Mouse (Mus musculus) kidney, postnatal 0 days (tissue): ENCODE results near the gene Pih1d1. TPM values are rescaled to one million over a fixed set of nuclear protein-coding genes. Genes with fewer than 3 reads are reported as not detected.

Experiments used
- ATAC-seq: fragments of 200-750 bp; cut with Nextera tagmentation; replicated peaks from 2 replicates; pipeline ENCODE4 v1.8.0; 2017; ENCODE audit warnings: low read depth, moderate number of reproducible peaks, moderate TSS enrichment, moderate library complexity; ENCODE audit not compliant: low FRiP score
- DNase-seq: peaks from one replicate; pipeline ENCODE4 v3.0.0-alpha.2; 2016; ENCODE audit warnings: low spot score
- H3K27ac ChIP-seq: fragments of 300-500 bp; sonication (generic); 2 replicates; pipeline ENCODE4 v1.5.1; 2014; ENCODE audit warnings: mild to moderate bottlenecking
- H3K27me3 ChIP-seq: fragments of 300-500 bp; sonication (generic); 2 replicates; pipeline ENCODE4 v1.6.1; 2014; ENCODE audit warnings: low read length, mixed read lengths; ENCODE audit not compliant: insufficient read depth
- H3K36me3 ChIP-seq: fragments of 300-500 bp; sonication (generic); 2 replicates; pipeline ENCODE4 v1.6.1; 2014; ENCODE audit warnings: low read length, mixed read lengths; ENCODE audit not compliant: insufficient read depth
- H3K4me1 ChIP-seq: fragments of 300-500 bp; sonication (generic); replicated peaks from 2 replicates; pipeline ENCODE4 v1.6.1; 2014; ENCODE audit warnings: antibody characterized with exemption, low read length, mixed read lengths; ENCODE audit not compliant: insufficient read depth
- H3K4me2 ChIP-seq: fragments of 300-500 bp; sonication (generic); 2 replicates; pipeline ENCODE4 v1.6.1; 2014; ENCODE audit warnings: mild to moderate bottlenecking, low read length, moderate library complexity, mixed read lengths
- H3K4me3 ChIP-seq: fragments of 300-500 bp; sonication (generic); replicated peaks from 2 replicates; pipeline ENCODE4 v1.5.1; 2014; ENCODE audit warnings: low read depth, low read length
- H3K9ac ChIP-seq: fragments of 300-500 bp; sonication (generic); 2 replicates; pipeline ENCODE4 v1.6.1; 2014; ENCODE audit warnings: low read depth, low read length
- H3K9me3 ChIP-seq: fragments of 300-500 bp; sonication (generic); replicated peaks from 2 replicates; pipeline ENCODE4 v1.6.1; 2016; ENCODE audit warnings: low read length, inconsistent platforms, mixed read lengths
- CTCF ChIP-seq: IDR thresholded peaks from 2 replicates; pipeline ENCODE4 v1.5.1; 2016; ENCODE audit warnings: antibody characterized with exemption, low read depth, mild to moderate bottlenecking, moderate library complexity
- WGBS: fragments of 180-500 bp; shearing (Covaris S2); extraction: QIAGEN DNeasy Blood & Tissue Kit; methylation state at CpG from one replicate; pipeline ENCODE4 v1.1.7; 2014; 5-methylcytosine and 5-hydroxymethylcytosine counted together
- polyA plus RNA-seq: library from polyadenylated mRNA; unstranded; fragments of >200 nt; fragmentation: Nextera tagmentation; extraction: Ambion mirVana; gene quantifications from 2 replicates; pipeline ENCODE4 v1.2.1, GENCODE M21; 2015

The Pih1d1 gene
- polyA plus RNA-seq, 1 experiment from 2014 or later: 81.3 TPM

DNA sequence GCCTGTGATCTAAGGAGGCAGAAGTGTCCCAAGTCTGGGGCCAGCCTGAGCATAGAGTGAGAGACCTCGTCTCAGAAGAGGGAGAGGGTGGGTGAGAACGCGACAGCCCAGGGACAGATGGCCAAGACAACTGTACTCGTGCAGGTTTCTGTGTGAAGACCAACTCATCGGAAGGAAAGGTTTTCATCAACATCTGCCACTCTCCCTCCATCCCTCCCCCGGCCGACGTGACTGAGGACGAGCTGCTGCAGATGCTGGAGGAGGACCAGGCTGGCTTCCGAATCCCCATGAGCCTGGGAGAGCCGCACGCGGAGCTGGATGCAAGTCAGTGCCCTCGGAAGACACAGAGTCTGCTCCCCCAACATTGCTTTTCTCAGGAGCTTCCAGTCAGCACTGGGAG, 3.4 kb downstream of the Pih1d1 start:
- TF ChIP-seq CTCF: no peak
- no peaks in the 10 kb centered on the region; the same call in 1 of the 2 replicates for H3K4me1 ChIP-seq
- H3K27ac ChIP-seq: no peak overlapping the region
- no peak overlapping the region for H3K4me2 ChIP-seq
- no peaks in the 10 kb centered on the region for H3K9me3 ChIP-seq
- H3K9ac ChIP-seq: no peak overlapping the region
- H3K4me3 ChIP-seq: no peak overlapping the region
- H3K36me3 ChIP-seq: peaks cover 13% of the 10 kb centered on the region; the same call in 1 of the 2 replicates
- H3K27me3 ChIP-seq: no peaks in the 10 kb centered on the region
- ATAC-seq (no peak), DNase-seq (no peak)
- 77% methylated on average over 14 of the region's 14 CpGs for WGBS

DNA sequence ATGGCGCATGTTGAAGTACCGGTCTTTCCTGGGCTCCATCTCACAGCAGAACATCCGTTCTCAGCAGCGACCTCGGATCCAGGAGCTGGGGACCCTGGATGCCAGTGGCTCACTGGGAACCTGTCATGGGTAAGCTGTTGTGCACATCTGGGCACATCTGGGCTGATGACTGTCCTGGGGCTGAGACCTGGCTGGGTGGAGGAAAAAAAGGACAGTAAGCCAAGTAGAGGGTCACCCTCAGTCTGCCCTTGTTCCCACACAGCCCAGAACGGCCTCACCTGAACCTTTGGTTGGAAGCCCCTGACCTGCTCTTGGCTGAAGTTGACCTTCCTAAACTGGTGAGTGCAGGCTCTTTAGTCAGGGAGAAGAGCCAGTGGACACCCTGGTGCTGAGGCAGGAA, 4.9 kb downstream of the Pih1d1 start:
- H3K9ac ChIP-seq: no peak overlapping the region
- H3K27me3 ChIP-seq: peaks cover 10% of the 10 kb centered on the region
- no peak overlapping the region for H3K4me2 ChIP-seq
- 91% methylated on average over 6 of the region's 6 CpGs for WGBS
- peaks cover 5% of the 10 kb centered on the region; the same call in 1 of the 2 replicates for H3K4me1 ChIP-seq
- no peak for ATAC-seq
- peaks cover 13% of the 10 kb centered on the region; the same call in 1 of the 2 replicates for H3K36me3 ChIP-seq
- H3K27ac ChIP-seq: no peak overlapping the region
- H3K9me3 ChIP-seq: no peaks in the 10 kb centered on the region
- DNase-seq: no peak
- H3K4me3 ChIP-seq: no peak overlapping the region
- no peak for TF ChIP-seq CTCF

DNA sequence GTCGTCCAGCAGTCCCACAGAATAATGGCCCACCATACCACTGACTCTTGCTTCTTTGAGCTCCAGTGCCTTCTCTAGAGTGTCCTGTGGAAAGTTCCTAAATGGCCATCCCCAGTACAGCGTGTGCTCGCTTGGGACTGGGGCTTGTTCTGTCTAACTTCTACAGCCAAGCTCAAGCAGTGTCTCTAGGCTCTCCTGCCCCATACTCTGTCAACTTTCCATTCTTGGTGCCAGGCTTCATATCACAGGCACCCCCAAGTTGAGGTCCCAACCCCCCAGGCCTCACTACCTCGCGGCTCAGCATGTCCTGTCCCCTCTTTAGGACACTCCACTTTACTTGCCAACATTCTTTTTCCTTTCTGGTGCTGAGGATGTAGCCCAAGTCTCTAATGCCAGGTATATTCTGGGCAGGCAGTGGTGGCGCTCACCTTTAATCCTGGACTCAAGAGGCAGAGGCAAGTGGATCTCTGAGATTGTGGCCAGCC, 6.3 kb downstream of the Pih1d1 start:
- DNase-seq: no peak
- Histone ChIP-seq H3K36me3 (peaks cover 13% of the 10 kb centered on the region; the same call in 1 of the 2 replicates), H3K4me1 (peaks cover 5% of the 10 kb centered on the region; the same call in 1 of the 2 replicates), H3K9me3 (no peaks in the 10 kb centered on the region), H3K27me3 (peaks cover 20% of the 10 kb centered on the region), H3K9ac (no peak overlapping the region), H3K4me2 (no peak overlapping the region), H3K4me3 (no peak overlapping the region), H3K27ac (no peak overlapping the region)
- ATAC-seq: no peak
- WGBS: 93% methylated on average over 6 of the region's 6 CpGs
- no peak for TF ChIP-seq CTCF

DNA sequence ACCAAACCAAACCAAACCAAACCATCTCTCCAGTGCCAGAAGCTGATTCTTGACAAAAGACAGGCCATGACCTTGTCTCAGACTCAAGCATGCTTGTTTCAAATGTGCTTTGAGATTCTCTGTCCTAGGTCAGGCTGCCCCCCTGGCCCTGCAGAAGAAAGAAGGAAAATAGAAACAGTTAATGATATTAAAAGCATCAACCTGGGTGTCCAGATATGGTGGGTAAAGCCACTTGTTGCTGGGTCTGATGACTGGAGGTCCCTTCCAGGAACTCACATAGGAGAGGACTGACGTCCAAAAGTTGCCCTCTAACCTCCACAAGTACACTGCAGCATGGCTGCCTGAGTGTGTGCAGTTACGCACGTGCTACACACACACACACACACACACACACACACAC, 6.8 kb downstream of the Pih1d1 start:
- H3K4me3 ChIP-seq: no peak overlapping the region
- no peaks in the 10 kb centered on the region for H3K9me3 ChIP-seq
- no peak for TF ChIP-seq CTCF
- no peak for ATAC-seq
- WGBS: 90% methylated on average over 3 of the region's 3 CpGs
- no peak for DNase-seq
- H3K4me1 ChIP-seq: peaks cover 5% of the 10 kb centered on the region; the same call in 1 of the 2 replicates
- H3K36me3 ChIP-seq: peaks cover 13% of the 10 kb centered on the region; the same call in 1 of the 2 replicates
- H3K9ac ChIP-seq: no peak overlapping the region
- no peak overlapping the region for H3K4me2 ChIP-seq
- H3K27ac ChIP-seq: no peak overlapping the region
- H3K27me3 ChIP-seq: peaks cover 20% of the 10 kb centered on the region

DNA sequence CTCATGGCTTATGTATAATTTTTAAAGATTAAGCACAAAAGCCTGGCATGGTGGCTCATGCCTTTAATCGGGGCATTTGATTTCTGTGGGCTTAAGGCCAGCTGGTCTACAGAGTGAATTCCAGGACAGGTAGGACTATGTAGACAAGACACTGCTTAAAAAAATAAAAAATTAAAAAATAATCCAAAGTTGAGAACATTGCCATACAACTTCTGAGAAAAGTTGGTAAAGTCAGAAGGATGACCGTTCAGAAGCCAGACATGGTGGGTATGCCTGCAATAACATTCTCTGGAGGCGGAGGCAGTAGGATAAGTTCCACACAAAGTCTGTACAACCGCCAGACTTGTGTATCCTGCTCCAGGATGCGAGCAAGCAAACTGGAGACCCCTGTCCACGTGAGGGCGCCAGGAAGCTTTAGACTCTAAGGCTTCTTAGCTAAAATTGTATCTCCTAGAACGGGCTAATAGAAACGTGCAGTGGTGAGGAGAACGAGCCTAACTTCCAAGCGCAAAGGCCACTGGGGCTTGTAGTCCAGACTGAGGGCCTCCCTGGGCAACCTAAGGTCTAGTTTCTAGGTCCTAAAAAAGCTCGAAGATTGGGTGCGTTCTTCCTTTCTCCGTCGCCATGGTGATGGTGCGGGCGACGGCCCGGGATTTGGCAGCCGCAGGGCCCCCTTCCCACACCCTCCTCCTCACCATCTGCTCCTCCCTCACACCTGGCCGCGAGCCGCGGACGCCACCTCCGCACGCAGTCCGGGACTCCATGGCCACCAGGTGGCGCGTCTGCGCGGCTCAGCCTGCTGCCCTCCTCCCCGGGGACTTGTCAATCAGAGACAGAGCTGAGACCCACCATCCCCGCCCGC, 7.7 kb downstream of the Pih1d1 start:
- DNase-seq (peak; percentile 98), ATAC-seq (peak; percentile 75)
- H3K27ac ChIP-seq: no peak overlapping the region
- 0 out of 2 replicates have a peak, but pooled peaks cover 13% of the 10 kb centered on the region for H3K36me3 ChIP-seq
- peak; percentile 82 for TF ChIP-seq CTCF
- peak overlapping the region; percentile 29 for H3K4me3 ChIP-seq
- H3K27me3 ChIP-seq: peaks cover 28% of the 10 kb centered on the region
- H3K4me1 ChIP-seq: peaks cover 5% of the 10 kb centered on the region; the same call in 1 of the 2 replicates
- WGBS: 4% methylated on average over 35 of the region's 35 CpGs
- no peaks in the 10 kb centered on the region for H3K9me3 ChIP-seq
- H3K9ac ChIP-seq: peak overlapping the region; percentile 23; the same call in 1 of the 2 replicates
- H3K4me2 ChIP-seq: peak overlapping the region; percentile 73

DNA sequence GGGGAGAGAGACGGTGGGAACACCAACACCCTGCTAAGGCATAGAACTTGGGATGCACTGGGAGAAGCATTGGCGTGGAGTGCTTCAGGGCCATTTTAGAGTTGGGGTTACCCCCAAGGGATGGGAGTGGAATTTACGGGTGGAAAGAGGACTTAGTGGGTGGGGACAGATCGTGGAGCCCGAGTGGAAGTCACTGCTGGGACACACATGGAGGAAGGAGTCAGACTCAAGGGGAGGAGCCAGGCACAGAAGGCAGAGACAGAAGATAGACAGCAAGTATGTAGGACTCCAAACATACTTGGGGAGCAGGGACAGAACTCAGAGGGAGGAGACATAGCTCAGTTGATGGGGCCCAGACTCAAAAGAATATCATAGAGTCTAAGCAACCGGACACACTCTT, 8.4 kb downstream of the Pih1d1 start:
- peak overlapping the region; percentile 29; the same call in 1 of the 2 replicates for H3K4me3 ChIP-seq
- no peaks in the 10 kb centered on the region for H3K9me3 ChIP-seq
- DNase-seq (no peak), ATAC-seq (no peak)
- peaks cover 5% of the 10 kb centered on the region; the same call in 1 of the 2 replicates for H3K4me1 ChIP-seq
- H3K9ac ChIP-seq: peak overlapping the region; percentile 23; the same call in 1 of the 2 replicates
- no peak overlapping the region for H3K27ac ChIP-seq
- peak overlapping the region; percentile 73 for H3K4me2 ChIP-seq
- H3K36me3 ChIP-seq: 0 out of 2 replicates have a peak, but pooled peaks cover 13% of the 10 kb centered on the region
- 25% methylated on average over 6 of the region's 6 CpGs for WGBS
- peaks cover 34% of the 10 kb centered on the region for H3K27me3 ChIP-seq
- TF ChIP-seq CTCF: no peak; the same call in 1 of the 2 replicates
